Mouse (Mus musculus) ES-E14 (cell line): Measurements from ENCODE around the gene Pla2g4a. TPM values are rescaled to one million over a fixed set of nuclear protein-coding genes. Genes with fewer than 3 reads are reported as not detected.

Experiments
- DNase-seq: peaks from one replicate; pipeline ENCODE4 v3.0.0-alpha.2; 2013; ENCODE audit warnings: low read depth, low spot score
- H3K27ac ChIP-seq: 2 replicates; pipeline ENCODE4 v1.5.1; 2012; ENCODE audit warnings: low read depth, mild to moderate bottlenecking, low read length, moderate library complexity, mixed read lengths; ENCODE audit not compliant: poor library complexity, insufficient read depth, severe bottlenecking
- H3K36me3 ChIP-seq: 2 replicates; pipeline ENCODE4 v1.6.1; 2012; ENCODE audit warnings: mild to moderate bottlenecking, low read length, moderate library complexity, mixed read lengths; ENCODE audit not compliant: control insufficient read depth, poor library complexity, insufficient read depth, severe bottlenecking
- H3K4me1 ChIP-seq, 2 experiments: fragments of 150-350 bp in 1 of 2; sonication (generic) in 1 of 2; 2 replicates each; pipeline ENCODE4 v1.6.1; 2012; ENCODE audit warnings: low read length in 2 of 2, mild to moderate bottlenecking in 1 of 2, mixed read lengths in 1 of 2; ENCODE audit not compliant: control insufficient read depth in 2 of 2, insufficient read depth in 2 of 2, poor library complexity in 1 of 2
- H3K4me3 ChIP-seq, 2 experiments: fragments of 150-350 bp in 1 of 2; sonication (generic) in 1 of 2; 2 replicates each; pipeline ENCODE4 v1.5.1; 2012; ENCODE audit warnings: low read length in 2 of 2, low read depth in 1 of 2, mild to moderate bottlenecking in 1 of 2, mixed read lengths in 1 of 2; ENCODE audit not compliant: insufficient read depth in 1 of 2, poor library complexity in 1 of 2, severe bottlenecking in 1 of 2
- H3K9ac ChIP-seq: 2 replicates; pipeline ENCODE4 v1.6.1; 2012; ENCODE audit warnings: low read depth, mild to moderate bottlenecking, low read length, mixed read lengths; ENCODE audit not compliant: poor library complexity, insufficient read depth, severe bottlenecking
- H3K9me3 ChIP-seq: fragments of 150-350 bp; sonication (generic); 2 replicates; pipeline ENCODE4 v1.6.1; 2012; ENCODE audit warnings: low read depth, mild to moderate bottlenecking, low read length; ENCODE audit not compliant: control insufficient read depth, insufficient read depth
- CHD2 ChIP-seq: IDR thresholded peaks from 2 replicates; pipeline ENCODE4 v1.6.1; 2014; ENCODE audit warnings: mild to moderate bottlenecking, low read depth, low read length, inconsistent platforms
- HCFC1 ChIP-seq: IDR thresholded peaks from 2 replicates; pipeline ENCODE4 v1.6.1; 2012; ENCODE audit warnings: low read length, inconsistent platforms, borderline replicate concordance; ENCODE audit not compliant: insufficient read depth
- MAFK ChIP-seq: IDR thresholded peaks from 2 replicates; pipeline ENCODE4 v1.6.1; 2014; ENCODE audit warnings: mild to moderate bottlenecking, low read depth, low read length, inconsistent platforms; ENCODE audit not compliant: insufficient read depth
- ZC3H11A ChIP-seq: IDR thresholded peaks from 2 replicates; pipeline ENCODE4 v1.6.1; 2012; ENCODE audit warnings: low read depth, mild to moderate bottlenecking, inconsistent platforms, low read length, borderline replicate concordance
- ZNF384 ChIP-seq: IDR thresholded peaks from 2 replicates; pipeline ENCODE4 v1.6.1; 2012; ENCODE audit warnings: low read depth, low read length, inconsistent platforms
- in situ Hi-C, 2 experiments: fragments of 600-800 bp; cut with MboI; formaldehyde crosslinking; loops; one replicate each; pipeline ENCODE4 v1.15.1; 2025; ENCODE audit warnings: low sequenced_read_pairs in 2 of 2, inconsistent platforms in 1 of 2; ENCODE audit not compliant: unreplicated experiment in 2 of 2
- total RNA-seq: library from RNA; depleted of rRNA; stranded (reverse); fragments of 300-350 nt; gene quantifications from 2 replicates; pipeline ENCODE4 v1.2.3, GENCODE M21; 2012

The Pla2g4a gene
- total RNA-seq, 1 experiment, result 3.0 TPM

DNA sequence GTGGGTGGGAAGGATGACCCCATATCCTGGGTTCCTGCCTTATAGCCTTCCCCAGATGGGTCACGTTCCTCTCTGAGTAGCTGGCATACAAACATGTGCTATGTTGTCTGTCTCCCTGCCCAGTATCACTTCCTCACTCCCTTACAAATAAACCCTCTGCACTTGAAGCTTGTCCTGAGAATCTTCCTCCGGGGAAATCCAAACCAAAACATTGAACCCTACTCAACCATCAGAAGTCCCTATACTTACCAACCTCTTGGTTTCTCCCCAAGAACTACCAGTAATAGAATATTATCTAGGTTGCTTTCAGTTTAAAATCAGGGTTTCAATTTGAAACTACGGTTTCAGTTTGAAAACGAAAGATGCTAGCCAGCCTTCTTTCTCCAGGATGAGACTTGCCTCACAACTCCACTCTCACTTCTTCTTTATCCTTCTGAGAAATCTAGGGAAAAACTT lies 120.1 kb downstream of the Pla2g4a start:
- H3K9ac ChIP-seq, result no peak overlapping the region
- TF ChIP-seq MAFK (no peak), CHD2 (no peak)
- no peak for DNase-seq
- no peaks in the 10 kb centered on the region for H3K36me3 ChIP-seq
- no peaks in the 10 kb centered on the region for H3K9me3 ChIP-seq
- H3K4me3 ChIP-seq, result no peak overlapping the region
- H3K27ac ChIP-seq, result no peak overlapping the region
- in situ Hi-C loops, result no loop called here
- H3K4me1 ChIP-seq, result no peaks in the 10 kb centered on the region

DNA sequence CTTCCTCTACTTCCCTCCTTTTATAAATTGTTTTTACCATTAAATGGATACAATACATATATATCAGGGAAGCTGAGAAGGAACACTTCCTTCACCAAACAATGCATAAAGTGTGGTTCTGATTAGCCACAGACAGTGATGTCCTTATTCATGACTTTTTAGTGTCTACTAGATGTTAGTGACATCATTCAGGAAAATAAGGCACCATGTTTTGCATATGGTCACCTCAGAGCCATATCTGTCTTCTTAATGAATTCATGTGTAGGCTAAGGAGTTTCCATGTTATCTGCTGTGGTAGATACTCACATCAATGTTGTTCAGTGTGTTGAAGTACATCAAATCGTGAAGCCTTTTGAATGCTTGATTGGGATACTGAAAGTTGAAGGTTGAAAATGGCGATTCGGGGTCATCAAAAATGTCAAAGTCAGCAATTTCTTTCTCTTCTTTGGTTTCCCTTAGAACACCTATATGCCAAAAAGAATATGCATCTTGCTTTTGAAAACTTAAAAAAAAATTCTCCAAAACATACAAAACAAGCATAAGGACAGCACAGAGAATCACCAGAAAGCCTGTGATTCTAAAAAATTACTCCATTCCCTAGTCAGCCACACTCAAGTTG lies 120.7 kb downstream of the Pla2g4a start:
- Histone ChIP-seq H3K27ac (no peak overlapping the region), H3K9me3 (no peaks in the 10 kb centered on the region), H3K36me3 (no peaks in the 10 kb centered on the region), H3K4me3 (no peak overlapping the region), H3K9ac (no peak overlapping the region), H3K4me1 (no peaks in the 10 kb centered on the region)
- DNase-seq, result no peak
- TF ChIP-seq HCFC1, result no peak
- no peak for TF ChIP-seq CHD2
- TF ChIP-seq ZC3H11A, result no peak
- TF ChIP-seq ZNF384, result no peak
- TF ChIP-seq MAFK, result 0 out of 2 replicates have a peak, but pooled peaks have one; percentile 23
- in situ Hi-C loops, result no loop called here

DNA sequence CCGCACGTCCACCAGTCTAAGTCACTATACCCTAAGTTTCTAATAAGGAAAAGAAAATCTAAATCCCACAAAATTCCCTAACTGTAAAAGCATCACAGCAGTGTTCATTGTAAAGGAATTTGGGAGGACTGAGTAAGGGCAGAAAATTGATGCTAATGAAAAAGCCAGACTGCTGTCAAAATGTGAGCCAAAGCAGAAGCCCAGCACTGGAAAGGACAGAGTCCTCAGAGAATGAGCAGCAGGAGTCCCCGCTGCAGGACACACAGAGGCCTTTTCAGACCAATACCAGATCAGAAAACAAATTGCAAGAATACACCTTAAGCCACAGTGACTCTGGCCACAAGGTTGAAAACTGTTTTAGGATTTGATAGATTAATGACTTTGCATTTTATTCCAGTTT lies 124.6 kb downstream of the Pla2g4a start:
- no peak overlapping the region for H3K9ac ChIP-seq
- in situ Hi-C loops, result no loop called here
- H3K4me1 ChIP-seq, result no peaks in the 10 kb centered on the region
- no peaks in the 10 kb centered on the region for H3K36me3 ChIP-seq
- no peak for DNase-seq
- no peak overlapping the region for H3K4me3 ChIP-seq
- no peak overlapping the region for H3K27ac ChIP-seq
- no peaks in the 10 kb centered on the region for H3K9me3 ChIP-seq
- TF ChIP-seq ZNF384 (no peak), MAFK (no peak), CHD2 (no peak), HCFC1 (no peak), ZC3H11A (no peak)

DNA sequence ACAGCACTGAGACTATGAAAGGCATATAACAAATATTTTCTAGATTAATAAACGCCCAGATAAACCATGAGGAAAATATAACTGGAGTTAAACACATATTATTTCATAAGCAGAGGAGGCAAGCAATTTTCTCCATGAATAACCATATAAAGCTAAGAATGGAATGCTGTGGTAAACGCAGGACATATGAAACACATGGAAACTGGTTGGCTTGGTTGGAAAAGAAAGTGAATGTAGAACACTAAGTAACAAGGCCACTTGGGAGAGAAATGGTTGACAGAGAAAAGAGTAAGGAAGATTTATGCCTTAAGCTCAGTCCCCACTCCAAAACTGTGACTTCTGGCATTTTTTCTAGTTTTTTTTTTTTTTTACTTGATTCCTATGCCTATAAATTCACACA lies 127.2 kb downstream of the Pla2g4a start:
- H3K36me3 ChIP-seq, result no peaks in the 10 kb centered on the region
- TF ChIP-seq HCFC1 (no peak), CHD2 (no peak), ZNF384 (no peak), MAFK (no peak), ZC3H11A (no peak)
- H3K4me1 ChIP-seq, result no peaks in the 10 kb centered on the region
- H3K9ac ChIP-seq, result no peak overlapping the region
- H3K27ac ChIP-seq, result no peak overlapping the region
- H3K9me3 ChIP-seq, result no peaks in the 10 kb centered on the region
- no peak for DNase-seq
- H3K4me3 ChIP-seq, result no peak overlapping the region
- in situ Hi-C loops, result no loop called here

DNA sequence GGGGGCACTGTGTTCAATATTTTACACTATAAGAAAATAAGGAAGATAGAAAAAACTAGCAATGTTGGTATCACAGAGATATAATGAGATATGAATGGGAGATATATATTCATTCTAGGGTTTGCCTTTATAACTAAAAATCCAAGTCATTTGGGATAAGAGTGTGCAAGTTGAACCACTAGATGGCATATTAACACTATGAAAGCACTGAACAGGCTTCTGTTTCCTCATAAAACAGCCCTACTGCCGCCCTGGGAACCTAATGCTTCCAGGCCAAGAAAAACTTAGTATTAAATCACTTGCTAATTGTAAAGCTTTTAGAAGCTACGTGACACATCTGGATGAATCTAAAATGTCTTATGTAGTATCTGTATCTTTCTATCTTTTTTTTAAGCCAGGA lies 128.1 kb downstream of the Pla2g4a start:
- DNase-seq, result no peak
- Histone ChIP-seq H3K9ac (no peak overlapping the region), H3K4me1 (no peaks in the 10 kb centered on the region), H3K4me3 (no peak overlapping the region), H3K9me3 (no peaks in the 10 kb centered on the region), H3K27ac (no peak overlapping the region), H3K36me3 (no peaks in the 10 kb centered on the region)
- 0 out of 2 replicates have a peak, but pooled peaks have one; percentile 25 for TF ChIP-seq ZC3H11A
- TF ChIP-seq ZNF384, result no peak
- no peak for TF ChIP-seq HCFC1
- TF ChIP-seq CHD2, result no peak
- no peak for TF ChIP-seq MAFK
- in situ Hi-C loops, result no loop called here
